Mouse (Mus musculus): ENCODE measurements around the gene Hpse2. TPM values are rescaled to one million over a fixed set of nuclear protein-coding genes. Genes with fewer than 3 reads are reported as not detected.

The Hpse2 gene
- polyA plus RNA-seq, 1 experiment from 2014 or later: 0.86 TPM

GRCm38 (mm10) chr19:42973740-42974139, 414.4 kb downstream of the Hpse2 start:
- no peak for DNase-seq (ENCODE audit: low spot score)

- DNase-seq (ENCODE audit: low spot score): no peak
Observed at GRCm38 (mm10) chr19:42965171-42965570, 423.0 kb downstream of the Hpse2 start.

GRCm38 (mm10) chr19:42948114-42948636, 440.0 kb downstream of the Hpse2 start:
- no peak for DNase-seq (ENCODE audit: low spot score)

- no peak for DNase-seq (ENCODE audit: low spot score)
Observed at GRCm38 (mm10) chr19:42937544-42937943, 450.6 kb downstream of the Hpse2 start.

- DNase-seq (ENCODE audit: low spot score): no peak
Observed at GRCm38 (mm10) chr19:42936661-42937193, 451.4 kb downstream of the Hpse2 start.

GRCm38 (mm10) chr19:42929702-42930101, 458.5 kb downstream of the Hpse2 start:
- no peak for DNase-seq (ENCODE audit: low spot score)

GRCm38 (mm10) chr19:42928271-42928670, 459.9 kb downstream of the Hpse2 start:
- DNase-seq (ENCODE audit: low spot score): no peak

GRCm38 (mm10) chr19:42922610-42923009, 465.5 kb downstream of the Hpse2 start:
- DNase-seq (ENCODE audit: low spot score): no peak

- DNase-seq (ENCODE audit: low spot score): no peak
Observed at GRCm38 (mm10) chr19:42913703-42914102, 474.5 kb downstream of the Hpse2 start.

GRCm38 (mm10) chr19:42909719-42910118, 478.4 kb downstream of the Hpse2 start:
- no peak for DNase-seq (ENCODE audit: low spot score)

- DNase-seq (ENCODE audit: low spot score): no peak
Observed at GRCm38 (mm10) chr19:42908553-42908952, 479.6 kb downstream of the Hpse2 start.

- DNase-seq (ENCODE audit: low spot score): no peak
Observed at GRCm38 (mm10) chr19:42906328-42906727, 481.8 kb downstream of the Hpse2 start.

- no peak for DNase-seq (ENCODE audit: low spot score)
Observed at GRCm38 (mm10) chr19:42904726-42905125, 483.4 kb downstream of the Hpse2 start.

GRCm38 (mm10) chr19:42904240-42904639, 483.9 kb downstream of the Hpse2 start:
- no peak for DNase-seq (ENCODE audit: low spot score)

GRCm38 (mm10) chr19:42903840-42904239, 484.3 kb downstream of the Hpse2 start:
- no peak for DNase-seq (ENCODE audit: low spot score)

- DNase-seq (ENCODE audit: low spot score): no peak
Observed at GRCm38 (mm10) chr19:42902410-42903021, 485.6 kb downstream of the Hpse2 start.

- no peak for DNase-seq (ENCODE audit: low spot score)
Observed at GRCm38 (mm10) chr19:42891599-42891998, 496.6 kb downstream of the Hpse2 start.

- DNase-seq (ENCODE audit: low spot score): no peak
Observed at GRCm38 (mm10) chr19:42877653-42878052, 510.5 kb downstream of the Hpse2 start.

- DNase-seq (ENCODE audit: low spot score): no peak
Observed at GRCm38 (mm10) chr19:42876563-42876962, 511.6 kb downstream of the Hpse2 start.

- DNase-seq (ENCODE audit: low spot score): no peak
Observed at GRCm38 (mm10) chr19:42869663-42870530, 518.3 kb downstream of the Hpse2 start.

GRCm38 (mm10) chr19:42868958-42869662, 519.0 kb downstream of the Hpse2 start:
- no peak for DNase-seq (ENCODE audit: low spot score)

- no peak for DNase-seq (ENCODE audit: low spot score)
Observed at GRCm38 (mm10) chr19:42863013-42863412, 525.1 kb downstream of the Hpse2 start.

Data from thymus, postnatal 0 days (tissue).